Mouse (Mus musculus): ENCODE measurements around the gene Bcl9l.
"Not testable (repeated sequence)": the region's sequence is repeated elsewhere in the genome, so short reads cannot be mapped to it uniquely, and the experiment has no call there.

Gene Bcl9l

DNA sequence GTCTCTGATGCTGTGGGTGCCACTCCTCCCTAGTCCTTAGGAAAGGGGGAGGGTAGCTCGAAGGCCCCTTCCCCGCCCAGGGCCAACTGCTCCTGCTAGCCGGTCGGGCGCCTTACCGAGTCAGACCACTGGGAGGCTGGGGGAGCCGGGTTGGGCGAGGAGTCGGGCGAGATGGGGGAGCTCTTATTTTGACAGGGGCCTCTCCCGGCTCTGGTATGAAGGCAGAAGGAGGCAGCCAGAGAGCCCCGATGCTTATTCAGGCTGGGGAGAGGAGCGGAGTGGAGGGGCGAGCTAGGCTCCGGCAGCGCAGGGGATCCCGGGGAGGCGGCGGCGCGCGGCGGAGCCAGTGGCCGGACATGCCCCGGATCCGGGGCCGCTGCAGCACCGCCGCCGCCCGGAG lies at the start of gene Bcl9l:
Gene Bcl9l (plus strand): TSS at position 274 of the 400 bp plus-strand sequence.
- in situ Hi-C loops (cut with MboI, MseI): no loop called here

- in situ Hi-C loops (cut with MboI, MseI): no loop called here
Observed at GRCm38 (mm10) chr9:44435747-44436146, 46.9 kb upstream of the Bcl9l start.

DNA sequence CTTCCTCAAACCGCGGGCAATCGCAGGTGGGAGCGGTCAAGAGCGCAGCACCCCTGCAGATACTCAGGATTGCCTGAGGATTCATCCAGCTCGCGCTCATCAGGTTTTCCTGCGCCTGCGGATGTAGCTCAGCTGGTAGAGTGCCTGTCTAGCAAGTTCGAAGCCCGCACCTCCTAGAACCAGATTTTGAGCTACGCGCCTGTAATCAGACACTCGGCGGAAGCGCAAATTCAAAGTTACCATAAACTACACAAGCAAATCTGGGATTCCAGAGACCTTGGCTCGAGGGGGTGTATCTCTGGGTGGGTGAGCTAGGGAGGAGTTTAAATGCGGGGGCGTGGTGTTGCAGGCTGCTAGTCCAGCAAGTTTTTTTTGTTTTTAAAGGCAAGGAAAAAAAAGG lies 41.7 kb upstream of the Bcl9l start, which contains the start of gene Foxr1:
Gene Foxr1 (minus strand): TSS at position 176 of the 400 bp plus-strand sequence.
- in situ Hi-C loops (cut with MboI, MseI): no loop called here

- in situ Hi-C loops (cut with MboI, MseI): not testable (repeated sequence)
Observed at GRCm38 (mm10) chr9:44444402-44445025, 38.1 kb upstream of the Bcl9l start.

GRCm38 (mm10) chr9:44450387-44450786 lies 32.2 kb upstream of the Bcl9l start:
- in situ Hi-C loops (cut with MboI, MseI): loop anchor here (5.0 kb wide), 1 partner anchor 52 kb away; no protein-coding TSS in a partner anchor

- in situ Hi-C loops (cut with MboI, MseI): loop anchor here (5.0 kb wide), 1 partner anchor 48 kb away; no protein-coding TSS in a partner anchor
Observed at GRCm38 (mm10) chr9:44454132-44454890, 28.3 kb upstream of the Bcl9l start.

- in situ Hi-C loops (cut with MboI, MseI): loop anchor here (5.0 kb wide), 1 partner anchor 47 kb away; no protein-coding TSS in a partner anchor
Observed at GRCm38 (mm10) chr9:44454891-44455220, 27.8 kb upstream of the Bcl9l start, which contains the start of gene Upk2. Upk2 (minus strand) TSS chr9:44454976.

DNA sequence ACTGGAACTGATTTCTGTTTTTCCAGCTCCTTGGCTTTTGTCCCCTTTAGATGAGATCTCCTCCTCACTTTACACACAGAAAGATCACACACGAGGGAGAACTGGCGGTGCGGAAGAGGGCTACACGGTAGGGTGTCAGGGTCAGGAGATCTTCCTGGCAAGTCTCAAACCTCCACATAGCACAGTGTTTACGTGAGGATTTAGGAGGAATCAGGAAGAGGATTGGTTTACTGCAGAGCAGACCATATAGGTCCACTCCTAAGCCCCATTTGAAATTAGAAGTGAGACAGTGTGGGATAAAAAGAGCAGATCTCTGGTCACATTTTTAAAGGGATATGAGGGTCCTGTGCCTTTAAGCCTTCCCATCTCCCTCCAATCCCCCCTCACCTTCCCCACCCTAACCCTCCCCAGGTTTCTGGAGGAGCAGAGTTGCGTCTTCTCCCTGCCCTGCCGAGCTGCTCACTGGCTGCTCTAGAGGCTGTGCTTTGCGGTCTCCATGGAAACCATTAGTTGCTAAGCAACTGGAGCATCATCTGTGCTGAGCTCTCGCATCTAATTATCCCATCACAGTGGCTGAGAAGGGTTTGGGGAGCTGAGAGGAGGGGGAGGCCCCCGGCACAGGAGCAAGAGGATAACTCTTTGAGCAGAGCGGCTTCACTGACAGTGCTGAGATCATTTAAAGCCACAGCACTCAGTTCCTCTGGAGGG lies 25.4 kb upstream of the Bcl9l start:
- in situ Hi-C loops (cut with MboI, MseI): no loop called here

DNA sequence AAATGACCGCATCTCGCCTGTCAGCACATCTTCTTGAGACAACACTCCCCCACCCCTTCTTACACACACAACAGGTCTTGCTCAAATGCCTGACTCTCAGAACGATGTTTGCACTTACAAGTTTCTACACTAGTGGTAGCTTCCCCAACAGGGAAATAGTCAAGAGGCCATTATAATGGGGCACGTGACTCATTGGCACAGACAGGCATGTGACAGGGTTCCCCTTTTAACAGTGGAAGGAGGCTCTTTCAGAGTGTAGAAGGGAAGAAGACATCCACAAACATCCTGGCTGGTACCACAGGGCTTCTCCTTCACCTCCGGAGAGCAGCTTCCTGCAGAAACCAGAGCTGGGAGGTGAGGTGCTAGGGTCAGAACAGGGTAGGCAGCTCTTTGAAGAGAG lies 20.7 kb upstream of the Bcl9l start:
- in situ Hi-C loops (cut with MboI, MseI): no loop called here

GRCm38 (mm10) chr9:44468224-44468623 lies 14.4 kb upstream of the Bcl9l start:
- in situ Hi-C loops (cut with MboI, MseI): no loop called here

DNA sequence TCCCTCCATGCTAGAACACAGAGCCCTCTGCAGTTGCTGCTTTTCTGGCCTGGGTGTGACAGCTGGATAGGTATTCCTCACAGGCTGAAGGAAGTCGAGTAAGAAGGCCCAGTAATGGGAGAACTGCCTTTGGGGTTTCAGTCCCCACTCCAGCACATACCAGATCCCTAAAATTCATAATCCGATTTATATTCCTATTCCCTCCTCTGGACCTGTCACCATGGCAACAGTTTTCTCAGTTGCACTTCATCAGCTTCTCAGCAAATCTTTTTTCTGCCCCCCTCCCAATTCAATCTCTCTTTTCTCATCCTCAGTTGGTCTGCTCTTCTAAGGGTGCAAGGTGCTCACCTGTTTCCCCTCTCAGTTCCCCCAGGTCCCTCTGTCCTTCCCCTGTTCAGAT lies 13.8 kb upstream of the Bcl9l start:
- in situ Hi-C loops (cut with MboI, MseI): no loop called here

DNA sequence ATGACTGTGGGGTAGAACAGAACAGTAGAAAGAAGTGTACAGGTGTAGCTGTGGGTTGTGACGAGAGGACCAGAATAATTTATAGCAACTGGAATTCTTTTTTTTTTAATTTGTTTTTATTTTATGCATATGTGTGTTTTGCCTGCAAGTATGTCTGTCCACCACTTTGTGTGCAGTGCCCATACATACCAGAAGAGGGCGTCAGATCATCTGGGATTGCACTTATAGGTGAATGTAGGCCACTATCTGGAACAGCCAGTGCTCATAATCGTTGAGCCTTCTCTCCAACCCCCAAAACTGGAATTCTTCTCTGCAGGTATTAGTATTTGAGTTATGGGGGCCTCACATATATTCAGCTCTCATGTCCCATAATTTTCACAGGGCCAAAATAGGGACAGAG lies 9.4 kb upstream of the Bcl9l start:
- in situ Hi-C loops (cut with MboI, MseI): no loop called here

DNA sequence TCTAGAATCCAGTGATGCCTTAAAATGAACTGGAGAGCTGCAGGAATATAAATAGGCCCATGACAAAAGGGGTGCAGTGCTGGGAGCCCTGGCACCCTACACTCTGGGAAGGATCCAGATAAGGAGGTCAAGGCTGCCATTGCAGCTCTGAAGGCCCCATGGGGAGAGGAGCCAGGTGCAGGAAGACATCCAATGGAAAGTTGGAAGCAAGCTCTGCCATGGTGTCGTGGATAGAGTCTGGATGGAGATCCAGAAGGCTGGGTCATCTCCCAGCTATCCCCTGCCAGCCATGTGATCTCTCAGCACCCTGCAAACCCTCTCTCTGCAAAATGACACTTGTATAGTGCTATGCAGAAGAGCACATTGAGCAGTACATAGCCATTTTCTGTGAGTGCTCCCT lies 8.3 kb upstream of the Bcl9l start:
- in situ Hi-C loops (cut with MboI, MseI): no loop called here

DNA sequence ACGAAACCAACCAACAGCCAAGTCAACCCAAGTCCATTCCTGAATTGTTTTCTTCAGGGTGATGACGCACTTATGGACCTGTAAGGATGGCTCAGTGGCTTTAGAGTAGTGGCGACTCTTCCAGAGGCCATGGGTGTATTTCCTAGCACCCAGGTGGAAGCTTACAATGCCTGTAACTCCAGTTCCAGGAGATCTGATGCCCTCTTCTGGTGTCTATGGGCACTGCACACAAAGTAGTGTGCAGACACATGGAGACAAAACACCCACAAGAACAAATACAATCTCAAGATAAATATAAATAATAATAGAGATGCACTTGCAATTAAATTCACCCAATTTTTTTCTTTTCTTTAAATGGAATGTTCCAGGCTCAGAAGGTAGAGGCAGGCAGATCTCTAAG lies 6.7 kb upstream of the Bcl9l start:
- in situ Hi-C loops (cut with MboI, MseI): no loop called here

GRCm38 (mm10) chr9:44477339-44478228 lies 5.0 kb upstream of the Bcl9l start:
- in situ Hi-C loops (cut with MboI, MseI): no loop called here

- in situ Hi-C loops (cut with MboI, MseI): no loop called here
Observed at GRCm38 (mm10) chr9:44478229-44478921, 4.2 kb upstream of the Bcl9l start.

DNA sequence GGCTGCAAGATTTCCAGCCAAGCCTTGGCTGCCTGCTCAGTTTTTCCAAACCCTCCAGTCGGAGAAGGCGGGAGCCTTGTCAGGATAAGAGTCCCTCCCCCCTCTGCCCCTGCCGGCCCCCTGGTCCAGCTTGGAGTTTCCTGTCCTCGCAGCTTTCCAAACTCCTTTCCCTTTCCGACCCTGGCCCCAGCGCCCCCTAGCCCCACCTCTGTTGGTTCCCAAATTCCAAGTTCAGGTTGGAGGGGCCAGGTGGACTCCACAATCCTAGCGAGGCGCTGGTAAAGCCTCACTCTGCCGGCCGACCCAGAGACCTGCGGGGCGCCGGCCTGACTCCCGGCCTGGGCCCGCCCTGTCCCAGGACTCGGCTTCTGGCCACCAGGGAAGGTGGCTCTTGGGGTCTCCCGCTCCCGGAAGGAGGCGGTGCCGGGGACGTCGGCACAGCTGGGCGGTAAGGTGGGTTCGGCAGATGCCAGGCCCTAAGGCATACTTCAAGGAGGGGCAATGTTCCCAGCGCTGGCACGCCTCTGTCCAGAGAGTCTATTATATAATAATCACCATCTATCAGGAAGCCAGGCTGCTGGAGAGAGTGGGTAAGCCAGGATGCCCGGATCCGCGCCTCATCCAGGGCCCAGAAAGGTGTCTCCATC lies 3.5 kb upstream of the Bcl9l start:
- in situ Hi-C loops (cut with MboI, MseI): no loop called here

- in situ Hi-C loops (cut with MboI, MseI): no loop called here
Observed at GRCm38 (mm10) chr9:44479628-44480428, 2.8 kb upstream of the Bcl9l start.

- in situ Hi-C loops (cut with MboI, MseI): no loop called here
Observed at GRCm38 (mm10) chr9:44482112-44482511, 513 bp upstream of the Bcl9l start.
